Mouse (Mus musculus) gastrocnemius, postnatal 36 days (tissue): Measurements from ENCODE around the gene Frmd4b. TPM values are rescaled to one million over a fixed set of nuclear protein-coding genes. Genes with fewer than 3 reads are reported as not detected.
"Not testable (repeated sequence)": the region's sequence is repeated elsewhere in the genome, so short reads cannot be mapped to it uniquely, and the experiment has no call there.

Experiments
- DNase-seq, 2 experiments: peaks; one replicate each; pipeline ENCODE4 v3.0.0; 2022
- intact Hi-C: fragments of 180-260 bp; cut with DNase I; formaldehyde crosslinking; loops from one replicate; pipeline ENCODE4 v1.15.1; 2025
- total RNA-seq, 2 experiments: library from RNA; stranded (reverse); gene quantifications; 2 replicates each; pipeline ENCODE4 v1.2.3; 2021

Frmd4b gene
- total RNA-seq, 2 experiments from 2014 or later: 5.6 to 6.4 TPM

DNA sequence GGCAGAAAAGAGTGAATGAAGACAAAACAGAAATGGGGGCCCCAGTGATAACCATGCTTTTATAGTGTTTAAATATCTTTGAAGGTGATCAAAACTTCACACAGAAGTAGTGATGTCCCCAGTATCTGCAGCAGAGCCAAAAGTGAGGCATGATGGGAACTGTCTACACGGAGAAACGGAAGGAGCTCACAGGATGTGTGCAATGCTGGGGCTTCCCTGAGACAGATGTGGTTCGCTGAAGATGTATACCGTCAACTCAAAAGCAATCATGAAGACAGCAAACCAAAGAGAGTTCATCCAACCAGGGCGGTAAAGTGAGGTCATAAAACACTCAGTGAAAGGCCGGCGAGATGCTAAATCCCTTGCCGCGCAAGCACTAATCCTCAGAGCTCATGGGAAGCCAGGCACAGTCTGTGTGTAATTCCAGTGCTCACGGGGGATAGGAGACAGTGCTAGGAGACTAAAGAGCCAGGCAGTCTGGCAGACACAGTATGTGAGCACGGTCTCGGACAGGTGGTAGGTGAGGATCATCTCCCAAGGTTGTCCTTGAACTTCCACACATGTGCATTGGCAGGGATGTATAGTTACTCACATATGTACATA lies 222.8 kb downstream of the Frmd4b start:
- DNase-seq: no peak
- intact Hi-C loops: loop anchor here (5.0 kb wide), 1 partner anchor 87 kb away; no protein-coding TSS in a partner anchor

DNA sequence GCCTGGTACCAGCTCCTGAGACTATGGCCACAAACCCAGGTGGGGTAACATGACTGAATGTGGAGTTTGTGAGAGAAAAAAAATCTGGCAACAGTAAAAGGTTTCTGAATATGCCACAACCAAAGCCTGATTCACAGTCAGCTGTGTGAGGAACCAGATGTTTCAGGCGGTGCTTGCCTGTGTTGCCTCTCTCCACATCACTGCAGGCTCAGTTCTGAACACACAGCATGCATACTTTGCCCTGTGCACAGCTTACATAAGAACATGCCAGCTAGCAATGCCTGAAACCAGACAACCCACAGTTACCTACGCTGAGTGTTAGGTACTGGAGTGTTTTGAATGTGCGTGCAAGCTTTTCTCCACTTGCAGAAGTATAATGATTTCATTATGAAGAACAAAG lies 224.4 kb downstream of the Frmd4b start:
- intact Hi-C loops: no loop called here
- no peak for DNase-seq

DNA sequence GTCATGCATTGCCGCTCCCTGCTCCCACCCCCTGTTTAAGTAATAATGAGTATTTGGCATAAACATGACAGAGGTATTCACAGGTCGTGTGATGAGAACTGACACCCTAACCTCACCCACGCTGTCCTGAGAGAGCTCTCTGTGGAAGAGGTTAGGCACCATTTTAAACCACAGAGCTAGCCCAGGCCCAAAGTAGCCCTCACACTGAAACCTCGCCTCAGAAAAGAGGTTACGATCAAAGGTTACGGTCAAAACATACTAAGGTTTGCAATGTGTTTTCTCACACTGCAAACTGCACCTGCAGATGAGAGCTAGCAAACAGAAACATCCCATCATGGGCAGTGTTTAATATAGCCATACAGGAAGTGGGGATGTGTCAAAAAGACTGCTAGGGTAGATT lies 230.0 kb downstream of the Frmd4b start:
- no peak for DNase-seq
- intact Hi-C loops: no loop called here

DNA sequence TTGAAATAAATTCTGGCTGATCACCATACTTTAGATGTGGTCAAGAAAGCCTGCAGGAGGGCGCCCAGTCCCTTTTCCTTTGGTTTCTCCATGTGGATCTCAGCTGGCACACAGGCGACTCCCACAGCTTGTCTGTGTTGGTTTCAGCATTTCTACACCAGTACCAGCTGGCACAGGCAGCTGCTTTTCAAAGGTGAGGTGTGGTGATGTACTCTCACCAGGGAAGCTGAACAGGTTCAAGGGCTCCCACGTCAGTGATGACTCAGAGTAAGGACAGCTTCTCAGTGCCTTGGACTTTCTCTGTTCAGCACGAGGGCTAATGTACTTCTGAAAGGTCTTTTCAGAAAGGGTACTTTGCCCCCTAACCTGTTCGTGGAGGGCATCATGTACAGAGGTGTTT lies 232.4 kb downstream of the Frmd4b start:
- intact Hi-C loops: no loop called here

DNA sequence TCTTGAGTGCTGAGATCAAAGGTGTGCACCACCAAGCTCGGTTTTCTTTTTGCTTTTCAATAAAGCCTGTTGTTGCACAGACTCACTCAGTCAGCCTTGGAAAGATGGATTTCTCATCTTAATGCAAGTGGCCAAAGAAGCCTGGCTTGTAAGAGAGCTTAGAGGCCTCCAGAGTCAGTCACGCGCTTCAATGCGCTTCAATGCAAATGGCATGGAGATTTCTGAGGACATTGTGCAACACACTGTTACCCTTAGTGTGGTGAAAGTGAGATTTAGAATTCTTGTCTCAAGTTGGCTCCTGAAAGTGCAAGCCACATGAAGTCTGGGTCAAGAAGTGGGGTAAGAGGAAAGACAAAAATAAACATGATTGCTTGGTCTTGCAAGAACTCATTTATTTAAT lies 236.1 kb downstream of the Frmd4b start:
- intact Hi-C loops: no loop called here

More for the DNA sequence above, 232.4 kb downstream of the Frmd4b start:
- DNase-seq: no peak

DNA sequence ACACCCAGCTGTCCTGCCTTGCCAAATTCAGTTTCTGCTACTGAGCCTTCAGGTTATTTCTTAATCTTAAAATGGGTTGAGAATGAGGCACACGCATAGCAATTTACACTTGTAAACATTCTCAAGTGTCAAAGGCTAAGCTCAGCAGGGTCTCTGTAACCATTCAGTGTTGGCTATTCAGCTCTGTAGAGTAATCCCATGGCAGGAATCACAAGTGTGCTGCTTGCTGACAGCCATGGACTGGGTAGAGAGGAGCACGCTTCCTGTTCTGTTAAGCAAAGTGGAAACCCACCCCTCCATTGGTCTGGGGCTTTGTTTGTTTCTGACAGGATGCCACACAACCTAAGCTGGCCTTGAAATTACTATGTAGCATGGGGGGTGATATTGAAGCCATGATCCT lies 246.4 kb downstream of the Frmd4b start:
- no peak for DNase-seq
- intact Hi-C loops: no loop called here

More for the DNA sequence above, 236.1 kb downstream of the Frmd4b start:
- no peak for DNase-seq

DNA sequence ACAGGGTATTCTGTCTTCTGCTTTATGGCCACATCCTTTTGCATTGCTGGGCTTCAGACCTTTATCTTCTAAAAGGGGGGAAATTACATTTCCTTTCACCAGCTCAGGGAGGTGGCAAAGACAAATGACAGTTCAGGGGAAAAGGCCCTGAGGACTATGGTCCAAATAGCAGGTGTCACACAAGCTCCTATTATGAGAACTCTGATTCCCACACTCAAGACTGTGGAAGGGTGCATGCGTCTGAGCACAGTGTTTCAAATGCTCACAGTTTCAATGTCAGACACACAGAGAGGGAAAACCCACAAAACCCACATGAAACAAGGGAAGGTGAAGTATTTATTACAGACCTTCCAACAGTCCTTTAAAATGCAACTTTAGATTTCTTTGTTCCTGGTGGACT lies 246.9 kb downstream of the Frmd4b start:
- intact Hi-C loops: no loop called here
- no peak for DNase-seq

DNA sequence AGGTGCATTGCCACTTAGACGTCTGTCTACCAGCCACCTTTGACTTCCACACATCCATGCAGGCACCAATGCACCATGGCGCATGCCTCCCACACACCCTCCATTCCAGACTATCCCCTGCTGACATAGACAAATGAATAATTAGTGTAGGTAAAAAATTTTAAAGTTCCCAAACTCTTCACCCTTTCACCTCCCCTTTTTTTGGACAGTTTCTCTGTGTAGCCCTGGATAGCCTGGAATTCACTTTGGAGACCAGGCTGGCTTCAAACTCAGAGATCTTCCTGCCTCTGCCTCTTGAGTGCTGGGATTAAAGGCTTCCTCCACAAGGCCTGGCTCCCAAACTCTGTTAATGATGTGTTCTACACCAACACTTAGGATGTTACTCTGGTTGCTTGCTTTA lies 253.5 kb downstream of the Frmd4b start:
- DNase-seq: no peak
- intact Hi-C loops: no loop called here

DNA sequence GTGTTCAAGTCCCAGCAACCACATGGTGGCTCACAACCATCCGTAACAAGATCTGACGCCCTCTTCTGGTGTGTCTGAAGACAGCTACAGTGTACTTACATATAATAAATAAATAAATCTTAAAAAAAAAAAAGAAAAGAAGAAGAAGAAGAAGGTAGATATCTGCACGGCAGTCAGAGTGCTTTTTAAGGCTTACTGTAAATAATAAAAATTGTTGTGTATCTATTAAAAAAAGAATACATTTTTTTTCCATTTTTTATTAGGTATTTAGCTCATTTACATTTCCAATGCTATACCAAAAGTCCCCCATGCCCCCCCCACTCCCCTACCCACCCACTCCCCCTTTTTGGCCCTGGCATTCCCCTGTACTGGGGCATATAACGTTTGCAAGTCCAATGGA lies 259.7 kb downstream of the Frmd4b start:
- DNase-seq, intact Hi-C loops: not testable (repeated sequence)

DNA sequence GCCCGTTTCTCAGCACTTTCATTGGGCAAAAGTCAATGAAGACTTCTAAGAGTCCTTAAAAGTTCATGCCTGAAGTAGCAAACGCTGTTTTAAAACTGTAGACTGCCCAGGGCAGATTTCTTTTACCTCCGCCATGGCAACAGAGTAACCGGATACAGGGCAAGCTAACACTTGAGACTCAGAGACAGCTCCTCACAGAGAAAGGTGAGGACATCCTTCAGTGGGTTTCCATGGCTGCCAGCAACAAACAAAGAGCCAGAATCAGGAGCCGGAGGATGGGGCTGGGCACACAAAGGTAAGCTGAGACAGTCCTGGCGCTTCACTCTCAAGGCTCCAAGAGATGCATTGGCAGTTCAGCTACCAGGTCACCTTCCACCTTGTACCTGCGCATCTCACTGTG lies 260.7 kb downstream of the Frmd4b start:
- intact Hi-C loops: no loop called here
- DNase-seq: no peak

DNA sequence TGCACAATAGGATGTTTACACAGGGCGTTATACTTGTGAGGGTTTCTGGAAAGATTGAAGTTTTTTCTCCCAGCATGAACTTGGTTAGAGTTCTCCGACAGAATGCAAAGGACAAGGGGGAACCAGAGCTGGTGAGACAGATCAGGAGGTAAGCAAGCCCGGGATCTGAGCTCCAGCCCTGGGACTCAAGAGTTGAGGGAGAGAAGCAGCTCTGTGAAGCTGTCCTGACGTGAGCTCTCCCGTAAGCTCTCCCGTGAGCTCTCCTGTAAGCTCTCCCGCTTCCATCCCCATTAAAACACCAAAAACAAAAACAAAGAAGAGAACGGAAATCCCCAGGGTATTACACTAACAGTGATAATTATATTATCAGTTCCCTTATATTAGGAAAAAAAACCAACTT lies 262.2 kb downstream of the Frmd4b start:
- intact Hi-C loops: no loop called here
- no peak for DNase-seq

DNA sequence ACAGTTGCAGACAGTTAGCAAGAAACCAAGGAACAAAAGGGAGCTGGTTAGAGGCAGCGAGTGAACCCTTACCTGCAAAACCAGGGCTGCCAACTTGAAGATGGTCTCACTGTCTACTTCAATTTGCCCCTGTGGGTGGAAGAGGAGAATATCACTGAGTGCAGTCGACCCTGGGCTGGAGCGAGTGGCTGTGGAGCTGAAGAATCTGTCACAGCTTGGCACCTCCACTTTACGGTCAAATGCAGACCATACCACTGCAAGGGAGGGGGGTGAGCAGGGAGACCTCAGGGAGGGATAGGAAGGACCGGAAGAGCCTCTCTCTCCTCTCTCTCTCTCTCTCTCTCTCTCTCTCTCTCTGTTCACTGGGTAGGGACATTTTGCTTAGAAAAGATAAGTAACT lies 263.4 kb downstream of the Frmd4b start:
- DNase-seq: no peak
- intact Hi-C loops: loop anchor here (5.0 kb wide), 1 partner anchor 42 kb away; no protein-coding TSS in a partner anchor

DNA sequence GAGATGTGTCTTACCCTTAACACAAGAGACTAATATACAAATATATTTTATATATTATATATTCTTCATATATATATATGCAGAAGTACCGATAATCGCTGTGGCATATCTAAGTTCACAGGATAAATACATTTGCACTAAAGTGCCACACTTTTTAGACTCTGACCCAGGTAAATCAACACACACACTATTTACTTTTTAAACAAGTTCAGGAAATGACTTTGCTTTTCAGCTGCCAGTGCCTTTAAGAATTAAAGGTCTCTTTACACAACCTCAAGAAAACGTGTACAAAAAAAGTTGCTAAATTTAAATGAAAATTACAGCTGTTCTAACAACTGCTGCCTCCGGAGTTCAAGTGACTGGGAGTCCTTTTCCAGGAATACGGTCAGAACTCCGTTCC lies 264.0 kb downstream of the Frmd4b start:
- intact Hi-C loops: loop anchor here (5.0 kb wide), 1 partner anchor 41 kb away; no protein-coding TSS in a partner anchor

DNA sequence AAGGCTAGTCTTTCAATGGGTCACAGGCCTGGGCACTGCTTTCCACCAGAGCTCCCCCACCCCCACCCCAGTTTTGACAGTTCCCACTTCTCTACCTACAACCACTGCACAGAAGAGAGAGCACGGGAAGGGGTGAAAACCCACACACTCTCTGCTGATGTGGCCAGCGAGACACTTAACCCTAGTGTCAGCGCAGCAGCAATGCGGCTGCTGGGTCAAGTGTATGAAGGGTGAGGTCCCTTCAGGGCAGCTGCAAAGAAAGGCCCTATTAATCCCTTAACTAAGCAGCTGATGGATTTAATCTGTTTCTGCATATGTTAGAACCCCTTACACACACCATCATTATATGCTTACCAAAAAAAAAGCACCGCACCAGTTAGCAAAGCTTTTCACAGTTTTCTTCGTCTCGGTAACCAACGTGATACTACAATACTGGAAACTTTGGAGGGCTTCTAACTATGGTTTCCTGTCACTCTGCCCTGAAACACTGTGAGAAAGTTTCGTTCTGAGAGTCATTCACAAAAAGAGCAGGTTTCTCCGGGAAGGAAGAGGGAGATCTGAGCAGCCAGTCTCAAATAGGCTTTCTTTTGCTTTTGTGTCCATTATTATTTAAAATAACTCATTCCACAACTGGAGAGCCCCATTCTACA lies 264.7 kb downstream of the Frmd4b start:
- DNase-seq: no peak
- intact Hi-C loops: loop anchor here (5.0 kb wide), 1 partner anchor 40 kb away; no protein-coding TSS in a partner anchor

More for the DNA sequence above, 264.0 kb downstream of the Frmd4b start:
- DNase-seq: no peak

DNA sequence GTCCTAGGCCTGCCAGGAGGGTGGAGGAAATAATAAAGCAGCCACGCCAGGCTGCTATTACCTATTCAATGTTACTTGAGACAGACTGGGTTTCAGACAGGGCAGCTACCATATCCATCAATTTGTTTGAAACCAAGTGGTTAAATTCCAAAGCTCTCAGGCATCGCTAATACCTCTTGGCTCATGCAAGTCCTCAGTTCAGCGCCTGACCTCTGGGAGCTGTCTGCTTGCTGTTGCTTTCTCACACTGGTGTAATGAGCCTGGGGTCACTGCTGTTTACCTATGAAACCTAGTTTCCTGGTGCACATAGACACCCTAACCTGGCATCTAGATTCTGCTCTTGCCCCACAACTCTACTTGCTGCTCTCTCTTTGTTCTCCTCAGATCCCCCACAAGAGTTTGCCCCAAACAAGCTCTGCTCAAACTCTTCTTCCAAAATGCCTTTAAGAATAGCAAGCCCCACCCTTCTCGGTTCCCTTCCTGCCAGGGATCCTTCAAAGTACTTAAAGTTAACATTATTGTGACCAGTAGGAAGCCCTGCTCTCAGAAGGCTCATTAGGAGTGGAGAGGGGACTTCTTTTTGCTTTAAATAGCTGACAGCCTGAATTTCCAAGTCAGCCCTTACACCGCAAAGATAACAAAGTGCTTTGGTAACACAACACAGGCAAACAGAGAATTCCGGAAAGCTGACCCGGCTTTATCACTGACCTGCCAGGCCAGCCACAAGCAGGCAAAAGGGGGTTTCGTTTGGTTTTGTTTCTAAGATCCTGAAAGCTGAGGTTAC lies 267.8 kb downstream of the Frmd4b start:
- intact Hi-C loops: loop anchor here (5.0 kb wide), 1 partner anchor 37 kb away; no protein-coding TSS in a partner anchor
- DNase-seq: no peak

DNA sequence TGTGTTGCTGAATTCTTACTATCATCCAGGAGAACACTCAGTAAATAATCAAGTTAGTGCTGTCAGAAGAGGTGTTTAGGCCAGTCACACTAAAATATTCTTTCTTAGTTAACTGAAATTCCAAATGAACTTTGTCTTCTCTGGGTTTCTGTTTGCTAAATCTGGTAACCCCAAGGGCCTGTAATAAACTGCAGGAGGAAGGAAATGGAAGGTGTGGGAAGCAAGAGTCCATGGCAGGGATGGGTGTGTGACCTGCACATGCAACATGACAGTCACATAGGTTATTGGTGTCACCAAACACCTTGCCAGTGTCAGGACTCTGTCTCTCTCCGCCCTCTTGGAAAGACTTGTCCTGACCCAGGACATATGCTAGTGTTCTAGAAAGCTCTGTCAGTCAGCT lies 270.4 kb downstream of the Frmd4b start:
- intact Hi-C loops: no loop called here
- DNase-seq: no peak

DNA sequence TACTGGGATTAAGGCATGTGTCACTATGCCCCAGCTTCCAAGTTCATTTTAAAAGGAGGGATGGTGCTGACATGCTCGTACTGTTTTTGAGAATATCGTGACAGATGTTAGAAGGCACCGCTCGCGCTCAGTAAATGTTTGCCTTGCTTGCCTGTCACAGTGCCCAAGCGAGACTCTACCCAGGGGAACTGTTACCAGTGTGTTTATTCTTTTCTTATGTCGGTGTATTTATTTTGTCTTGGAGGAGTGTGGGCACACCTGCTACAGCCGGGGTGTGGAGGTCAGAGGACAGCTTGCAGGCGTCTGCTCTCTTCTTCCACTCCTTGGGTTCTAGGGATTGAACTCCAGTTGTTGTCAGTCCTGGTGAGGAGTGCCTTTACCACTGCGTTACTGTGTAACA lies 270.8 kb downstream of the Frmd4b start:
- DNase-seq: no peak
- intact Hi-C loops: no loop called here

DNA sequence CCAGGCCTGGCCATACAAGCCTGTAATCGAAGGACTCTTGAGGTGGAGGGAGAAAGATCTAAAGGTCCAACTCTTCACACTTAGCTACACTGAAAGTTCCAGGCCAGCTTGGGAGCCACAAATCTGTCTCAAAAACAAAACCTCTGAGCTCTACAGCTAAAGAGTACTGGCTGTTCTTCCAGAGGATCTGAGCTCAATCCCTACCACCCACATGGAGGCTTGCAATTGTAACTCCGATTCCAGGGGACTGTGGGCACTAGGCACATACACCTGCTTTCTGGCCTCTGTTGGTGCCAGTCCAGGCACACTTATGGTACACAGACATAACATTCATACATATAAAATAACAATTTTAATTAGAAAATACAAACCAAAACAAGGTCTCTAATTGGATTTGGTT lies 271.4 kb downstream of the Frmd4b start:
- DNase-seq: no peak
- intact Hi-C loops: no loop called here

DNA sequence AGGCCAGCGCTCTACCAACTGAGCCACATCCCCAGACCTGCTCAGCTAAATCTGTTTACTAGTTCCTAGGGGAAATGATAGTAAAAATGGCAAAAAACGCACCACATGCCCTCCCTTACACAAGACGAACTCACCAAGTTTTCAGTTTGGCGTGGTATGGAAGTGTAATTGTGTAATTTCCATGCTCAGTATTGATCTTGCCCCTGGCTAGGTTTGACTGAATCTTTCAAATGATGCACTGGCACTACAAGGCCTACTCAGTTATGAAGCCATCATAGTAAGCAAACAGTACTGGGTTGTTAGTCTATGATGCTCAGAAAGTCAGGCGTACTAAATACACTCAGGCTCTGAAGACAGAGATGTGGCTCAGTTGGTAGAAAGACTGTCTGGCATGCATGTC lies 275.2 kb downstream of the Frmd4b start:
- intact Hi-C loops: no loop called here
- no peak for DNase-seq

DNA sequence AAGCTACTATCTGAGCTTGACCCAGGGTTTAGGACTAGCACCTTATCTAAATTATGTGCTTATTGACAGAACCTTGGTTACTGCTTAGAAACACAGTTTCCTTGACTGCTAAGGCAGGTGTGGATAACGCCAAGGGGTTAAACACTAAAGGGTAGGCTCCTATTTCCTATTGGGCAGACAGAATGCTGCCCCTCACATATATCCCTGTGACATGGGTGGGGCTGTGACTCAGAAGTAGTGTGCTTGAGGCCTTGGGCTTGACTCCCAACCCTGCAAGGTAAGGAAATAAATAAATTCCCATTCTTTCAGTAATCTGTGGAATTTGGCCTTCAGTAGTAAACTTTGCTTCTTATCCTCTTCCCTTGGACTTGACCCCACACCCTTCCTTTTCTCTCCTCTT lies 275.7 kb downstream of the Frmd4b start:
- no peak for DNase-seq
- intact Hi-C loops: no loop called here

DNA sequence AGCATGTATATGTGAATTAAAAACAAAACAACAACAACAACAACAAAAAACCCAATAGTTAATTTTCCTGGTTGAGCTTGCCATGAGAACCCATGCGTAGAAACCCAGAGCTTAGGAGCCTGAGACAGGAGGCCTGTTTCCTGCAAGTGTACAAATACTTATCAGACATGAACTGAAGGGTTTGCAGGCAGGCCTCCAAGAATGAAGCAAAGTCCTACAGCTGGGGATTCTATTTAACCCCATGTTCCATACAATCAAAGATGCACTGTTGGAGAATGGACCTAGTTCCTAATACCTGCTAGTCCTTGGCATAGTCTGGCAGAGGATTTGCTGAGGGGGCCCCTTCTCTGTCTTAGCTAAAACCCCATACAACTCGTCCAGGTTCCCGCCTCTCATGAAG lies 276.2 kb downstream of the Frmd4b start:
- no peak for DNase-seq
- intact Hi-C loops: no loop called here
